Mouse (Mus musculus) limb, embryonic 12.5 days (tissue): ENCODE data around the gene Gulp1. TPM values are rescaled to one million over a fixed set of nuclear protein-coding genes. Genes with fewer than 3 reads are reported as not detected.

Experiments used
- ATAC-seq: fragments of 200-750 bp; cut with Nextera tagmentation; 2 replicates; pipeline ENCODE4 v1.8.0; 2017; ENCODE audit warnings: low read depth, moderate TSS enrichment; ENCODE audit not compliant: insufficient number of reproducible peaks, insufficient read depth, low FRiP score, low TSS enrichment
- H3K27ac ChIP-seq: fragments of 300-500 bp; sonication (generic); 2 replicates; pipeline ENCODE4 v1.5.1; 2016; ENCODE audit warnings: mild to moderate bottlenecking, moderate library complexity
- H3K27me3 ChIP-seq: fragments of 300-500 bp; sonication (generic); 2 replicates; pipeline ENCODE4 v1.6.1; 2016; ENCODE audit warnings: mild to moderate bottlenecking, moderate library complexity
- H3K36me3 ChIP-seq: fragments of 300-500 bp; sonication (generic); 2 replicates; pipeline ENCODE4 v1.6.1; 2016; ENCODE audit warnings: mild to moderate bottlenecking, moderate library complexity
- H3K4me1 ChIP-seq: fragments of 300-500 bp; sonication (generic); replicated peaks from 2 replicates; pipeline ENCODE4 v1.6.1; 2016
- H3K4me2 ChIP-seq: fragments of 300-500 bp; sonication (generic); 2 replicates; pipeline ENCODE4 v1.6.1; 2016; ENCODE audit warnings: mild to moderate bottlenecking, moderate library complexity
- H3K4me3 ChIP-seq: fragments of 300-500 bp; sonication (generic); replicated peaks from 2 replicates; pipeline ENCODE4 v1.5.1; 2016; ENCODE audit warnings: mild to moderate bottlenecking
- H3K9ac ChIP-seq: fragments of 300-500 bp; sonication (generic); replicated peaks from 2 replicates; pipeline ENCODE4 v1.6.1; 2016; ENCODE audit warnings: mild to moderate bottlenecking, moderate library complexity
- H3K9me3 ChIP-seq: fragments of 300-500 bp; sonication (generic); 2 replicates; pipeline ENCODE4 v1.6.1; 2016; ENCODE audit warnings: mild to moderate bottlenecking, moderate library complexity
- WGBS: fragments of 180-500 bp; shearing (Covaris S2); methylation state at CpG from one replicate; pipeline ENCODE4 v1.1.7; 2016; 5-methylcytosine and 5-hydroxymethylcytosine counted together
- polyA plus RNA-seq: library from polyadenylated mRNA; unstranded; fragments of >200 nt; fragmentation: Nextera tagmentation; extraction: Ambion mirVana; gene quantifications from 2 replicates; pipeline ENCODE4 v1.2.1, GENCODE M21; 2016

Gulp1 gene
- polyA plus RNA-seq: 47.7 and 49.2 TPM in 2 replicates

- Histone ChIP-seq H3K27ac (peak within 1 kb of the TSS; percentile 98), H3K9me3 (no peaks in the 10 kb centered on the region), H3K4me1 (peaks cover 23% of the 10 kb centered on the region), H3K4me3 (peak within 1 kb of the TSS; percentile 80), H3K4me2 (peak within 1 kb of the TSS; percentile 62), H3K9ac (peak within 1 kb of the TSS; percentile 92), H3K36me3 (no peaks in the 10 kb centered on the region), H3K27me3 (no peaks in the 10 kb centered on the region)
- ATAC-seq: peak; percentile 91
- under 1% methylated on average over 55 of the region's 55 CpGs for WGBS
These were observed at the start of gene Gulp1 for GRCm38 (mm10) chr1:44551461-44552370. Gene Gulp1, plus strand, starts transcription at chr1:44551511.

- no peak for ATAC-seq
- Histone ChIP-seq H3K4me1 (peaks cover 23% of the 10 kb centered on the region), H3K27ac (no peak overlapping the region), H3K9me3 (no peaks in the 10 kb centered on the region), H3K4me2 (no peak overlapping the region), H3K36me3 (no peaks in the 10 kb centered on the region), H3K27me3 (no peaks in the 10 kb centered on the region), H3K4me3 (no peak overlapping the region), H3K9ac (no peak overlapping the region)
- 81% methylated on average over 6 of the region's 6 CpGs for WGBS
These were observed 1.1 kb upstream of the Gulp1 start for GRCm38 (mm10) chr1:44550261-44550660.

DNA sequence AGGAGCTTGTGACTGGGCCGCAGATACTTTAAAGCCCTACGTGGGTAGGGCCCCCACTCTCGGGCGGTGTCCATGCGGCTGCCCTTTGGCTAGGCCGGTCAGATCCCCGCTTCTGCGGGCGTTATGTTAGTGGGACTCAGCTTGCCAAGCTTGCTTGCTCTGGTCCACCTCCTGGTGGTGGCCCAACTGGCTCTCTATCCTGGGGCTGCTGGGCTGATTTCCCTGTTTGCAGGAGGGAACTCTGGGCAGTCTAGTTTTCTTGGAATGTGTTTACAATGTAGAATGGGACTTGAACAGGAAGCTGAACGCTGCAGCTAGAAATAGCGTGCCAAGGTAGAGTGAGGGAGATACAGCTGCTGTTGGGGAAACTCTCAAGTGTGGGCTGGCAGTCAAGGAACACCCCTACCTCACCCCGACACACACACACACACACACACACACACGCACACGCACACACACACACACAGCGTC, 1.1 kb downstream of the Gulp1 start:
- Histone ChIP-seq H3K4me1 (peaks cover 23% of the 10 kb centered on the region), H3K9ac (peak overlapping the region; percentile 92), H3K27ac (peak overlapping the region; percentile 98), H3K4me3 (peak overlapping the region; percentile 80), H3K9me3 (no peaks in the 10 kb centered on the region), H3K27me3 (no peaks in the 10 kb centered on the region), H3K4me2 (peak overlapping the region; percentile 62), H3K36me3 (no peaks in the 10 kb centered on the region)
- peak; percentile 53 for ATAC-seq
- 4% methylated on average over 15 of the region's 15 CpGs for WGBS

- Histone ChIP-seq H3K4me3 (peak overlapping the region; percentile 80), H3K4me2 (peak overlapping the region; percentile 62), H3K36me3 (no peaks in the 10 kb centered on the region), H3K27me3 (no peaks in the 10 kb centered on the region), H3K9me3 (no peaks in the 10 kb centered on the region), H3K27ac (peak overlapping the region; percentile 98), H3K9ac (no peak overlapping the region), H3K4me1 (peaks cover 23% of the 10 kb centered on the region)
- WGBS: 10% methylated on average over 6 of the region's 6 CpGs
- no peak for ATAC-seq
These were observed 2.0 kb downstream of the Gulp1 start for GRCm38 (mm10) chr1:44553166-44553898.

DNA sequence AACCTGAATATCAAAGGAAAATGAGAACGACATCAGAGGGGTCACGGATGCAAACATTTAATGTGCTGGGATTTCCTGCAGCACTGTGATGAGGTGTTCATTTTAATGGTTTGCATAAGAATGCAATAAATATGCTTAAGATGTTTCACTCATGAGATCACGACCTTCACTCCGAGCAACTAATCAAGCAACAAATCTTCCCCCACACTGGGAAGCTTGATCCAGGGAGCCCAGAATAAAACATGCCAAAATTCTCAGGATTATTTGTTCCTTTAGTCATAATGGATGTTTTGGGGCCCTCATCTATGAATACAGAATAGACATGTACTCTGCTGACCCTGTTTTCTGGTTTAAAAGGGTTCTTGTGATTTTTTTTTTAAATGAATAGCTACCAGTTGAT, 16.1 kb downstream of the Gulp1 start:
- Histone ChIP-seq H3K4me2 (no peak overlapping the region), H3K9me3 (no peaks in the 10 kb centered on the region)
- 39% methylated on average over 4 of the region's 4 CpGs for WGBS

GRCm38 (mm10) chr1:44568296-44568695, 17.0 kb downstream of the Gulp1 start:
- Histone ChIP-seq H3K36me3 (peaks cover 4% of the 10 kb centered on the region; the same call in 1 of the 2 replicates), H3K27ac (no peak overlapping the region), H3K9me3 (no peaks in the 10 kb centered on the region), H3K4me3 (no peak overlapping the region), H3K4me1 (0 out of 2 replicates have a peak, but pooled peaks cover 5% of the 10 kb centered on the region), H3K27me3 (no peaks in the 10 kb centered on the region), H3K4me2 (no peak overlapping the region), H3K9ac (no peak overlapping the region)
- 86% methylated on average over 2 of the region's 2 CpGs for WGBS
- ATAC-seq: no peak

More for the DNA sequence above, 16.1 kb downstream of the Gulp1 start:
- no peak overlapping the region for H3K4me3 ChIP-seq
- no peak overlapping the region for H3K27ac ChIP-seq
- H3K36me3 ChIP-seq: peaks cover 4% of the 10 kb centered on the region; the same call in 1 of the 2 replicates
- no peak overlapping the region for H3K9ac ChIP-seq
- ATAC-seq: no peak
- no peaks in the 10 kb centered on the region for H3K27me3 ChIP-seq
- 0 out of 2 replicates have a peak, but pooled peaks cover 5% of the 10 kb centered on the region for H3K4me1 ChIP-seq

GRCm38 (mm10) chr1:44576001-44576400, 24.7 kb downstream of the Gulp1 start:
- H3K4me1 ChIP-seq: no peaks in the 10 kb centered on the region; the same call in 1 of the 2 replicates
- H3K4me2 ChIP-seq: no peak overlapping the region
- WGBS: 60% methylated on average over 1 of the region's 1 CpGs

GRCm38 (mm10) chr1:44576610-44577009, 25.3 kb downstream of the Gulp1 start:
- WGBS: 86% methylated on average over 2 of the region's 2 CpGs

More at GRCm38 (mm10) chr1:44576001-44576400, 24.7 kb downstream of the Gulp1 start:
- Histone ChIP-seq H3K27me3 (no peaks in the 10 kb centered on the region), H3K36me3 (no peaks in the 10 kb centered on the region), H3K9ac (no peak overlapping the region), H3K27ac (no peak overlapping the region), H3K4me3 (no peak overlapping the region), H3K9me3 (no peaks in the 10 kb centered on the region)
- ATAC-seq: no peak

DNA sequence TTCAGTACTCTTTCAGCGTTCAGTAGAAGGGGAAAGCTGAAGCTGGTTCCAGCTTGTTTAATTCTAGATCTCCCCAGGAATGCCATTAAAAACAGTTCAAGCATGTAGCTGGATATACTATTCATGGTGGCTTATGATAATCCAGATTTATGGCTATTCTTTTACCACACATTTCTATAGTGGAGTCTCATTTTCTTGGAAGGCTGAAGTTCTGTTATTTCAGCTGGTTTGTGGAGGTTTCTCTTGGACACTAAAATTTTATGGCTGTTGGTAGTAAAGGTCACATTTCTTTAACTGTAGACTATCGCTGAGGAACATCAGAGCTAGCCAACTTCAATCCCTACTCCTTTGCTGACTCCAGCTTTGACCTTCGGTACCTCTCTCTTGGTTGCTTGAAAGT, 29.1 kb downstream of the Gulp1 start:
- Histone ChIP-seq H3K27ac (0 out of 2 replicates have a peak overlapping the region, but pooled peaks have one; percentile 41), H3K4me3 (no peak overlapping the region), H3K4me2 (no peak overlapping the region), H3K27me3 (no peaks in the 10 kb centered on the region), H3K9me3 (no peaks in the 10 kb centered on the region), H3K9ac (no peak overlapping the region), H3K4me1 (peaks cover 15% of the 10 kb centered on the region), H3K36me3 (no peaks in the 10 kb centered on the region)
- WGBS: 44% methylated on average over 3 of the region's 3 CpGs
- ATAC-seq: no peak

More at GRCm38 (mm10) chr1:44576610-44577009, 25.3 kb downstream of the Gulp1 start:
- H3K9me3 ChIP-seq: no peaks in the 10 kb centered on the region
- no peak for ATAC-seq
- H3K36me3 ChIP-seq: no peaks in the 10 kb centered on the region
- no peak overlapping the region for H3K4me3 ChIP-seq
- H3K9ac ChIP-seq: no peak overlapping the region
- no peaks in the 10 kb centered on the region for H3K27me3 ChIP-seq
- H3K4me2 ChIP-seq: no peak overlapping the region
- no peaks in the 10 kb centered on the region; the same call in 1 of the 2 replicates for H3K4me1 ChIP-seq
- no peak overlapping the region for H3K27ac ChIP-seq

GRCm38 (mm10) chr1:44584886-44585385, 33.6 kb downstream of the Gulp1 start:
- no peaks in the 10 kb centered on the region for H3K27me3 ChIP-seq
- 4% methylated on average over 3 of the region's 3 CpGs for WGBS
- H3K4me3 ChIP-seq: no peak overlapping the region
- H3K27ac ChIP-seq: peak overlapping the region; percentile 91
- peak overlapping the region; percentile 21; the same call in 1 of the 2 replicates for H3K4me2 ChIP-seq
- peaks cover 20% of the 10 kb centered on the region for H3K4me1 ChIP-seq
- H3K9me3 ChIP-seq: no peaks in the 10 kb centered on the region
- ATAC-seq: peak; percentile 79; the same call in 1 of the 2 replicates
- no peaks in the 10 kb centered on the region for H3K36me3 ChIP-seq
- H3K9ac ChIP-seq: no peak overlapping the region
